Mouse (Mus musculus): ENCODE measurements around the gene Ror2.

Gene Ror2

GRCm38 (mm10) chr13:53274771-53275170 lies 11.2 kb downstream of the Ror2 start:
- no peak for DNase-seq (ENCODE audit: low read depth, low spot score)

GRCm38 (mm10) chr13:53271595-53271994 lies 14.3 kb downstream of the Ror2 start:
- DNase-seq (ENCODE audit: low read depth, low spot score) = no peak

GRCm38 (mm10) chr13:53270549-53270948 lies 15.4 kb downstream of the Ror2 start:
- DNase-seq (ENCODE audit: low read depth, low spot score) = no peak

GRCm38 (mm10) chr13:53268541-53268940 lies 17.4 kb downstream of the Ror2 start:
- no peak for DNase-seq (ENCODE audit: low read depth, low spot score)

GRCm38 (mm10) chr13:53267849-53268248 lies 18.1 kb downstream of the Ror2 start:
- no peak for DNase-seq (ENCODE audit: low read depth, low spot score)

GRCm38 (mm10) chr13:53267155-53267554 lies 18.8 kb downstream of the Ror2 start:
- no peak for DNase-seq (ENCODE audit: low read depth, low spot score)

GRCm38 (mm10) chr13:53266543-53266951 lies 19.4 kb downstream of the Ror2 start:
- no peak for DNase-seq (ENCODE audit: low read depth, low spot score)

GRCm38 (mm10) chr13:53264896-53265295 lies 21.0 kb downstream of the Ror2 start:
- no peak for DNase-seq (ENCODE audit: low read depth, low spot score)

- DNase-seq (ENCODE audit: low read depth, low spot score) = no peak
These were observed 23.2 kb downstream of the Ror2 start for GRCm38 (mm10) chr13:53262509-53263250.

GRCm38 (mm10) chr13:53261106-53261771 lies 24.7 kb downstream of the Ror2 start:
- no peak for DNase-seq (ENCODE audit: low read depth, low spot score)

GRCm38 (mm10) chr13:53258943-53259342 lies 27.0 kb downstream of the Ror2 start:
- no peak for DNase-seq (ENCODE audit: low read depth, low spot score)

GRCm38 (mm10) chr13:53258497-53258896 lies 27.4 kb downstream of the Ror2 start:
- no peak for DNase-seq (ENCODE audit: low read depth, low spot score)

- DNase-seq (ENCODE audit: low read depth, low spot score) = no peak
These were observed 32.7 kb downstream of the Ror2 start for GRCm38 (mm10) chr13:53253255-53253654.

GRCm38 (mm10) chr13:53248586-53249401 lies 37.1 kb downstream of the Ror2 start:
- no peak for DNase-seq (ENCODE audit: low read depth, low spot score)

GRCm38 (mm10) chr13:53248080-53248479 lies 37.8 kb downstream of the Ror2 start:
- no peak for DNase-seq (ENCODE audit: low read depth, low spot score)

GRCm38 (mm10) chr13:53247175-53247574 lies 38.7 kb downstream of the Ror2 start:
- no peak for DNase-seq (ENCODE audit: low read depth, low spot score)

GRCm38 (mm10) chr13:53244151-53244550 lies 41.8 kb downstream of the Ror2 start:
- DNase-seq (ENCODE audit: low read depth, low spot score) = no peak

- DNase-seq (ENCODE audit: low read depth, low spot score) = no peak
These were observed 48.5 kb downstream of the Ror2 start for GRCm38 (mm10) chr13:53237455-53237854.

GRCm38 (mm10) chr13:53236434-53237401 lies 49.2 kb downstream of the Ror2 start:
- DNase-seq (ENCODE audit: low read depth, low spot score) = no peak

GRCm38 (mm10) chr13:53235953-53236352 lies 50.0 kb downstream of the Ror2 start:
- no peak for DNase-seq (ENCODE audit: low read depth, low spot score)

- DNase-seq (ENCODE audit: low read depth, low spot score) = no peak
These were observed 51.1 kb downstream of the Ror2 start for GRCm38 (mm10) chr13:53234844-53235243.
